Mouse (Mus musculus) lung, postnatal 0 days (tissue): Measurements from ENCODE around the gene Shb. TPM values are rescaled to one million over a fixed set of nuclear protein-coding genes. Genes with fewer than 3 reads are reported as not detected.
"Not testable (repeated sequence)": the region's sequence is repeated elsewhere in the genome, so short reads cannot be mapped to it uniquely, and the experiment has no call there.

Source experiments
- ATAC-seq: fragments of 200-750 bp; cut with Nextera tagmentation; 2 replicates; pipeline ENCODE4 v1.8.0; 2017; ENCODE audit warnings: moderate library complexity
- DNase-seq: peaks from one replicate; pipeline ENCODE4 v3.0.0-alpha.2; 2016; ENCODE audit warnings: low spot score
- H3K27ac ChIP-seq: fragments of 300-500 bp; sonication (generic); 2 replicates; pipeline ENCODE4 v1.5.1; 2014; ENCODE audit warnings: antibody characterized with exemption, mild to moderate bottlenecking, low read length, mixed read lengths
- H3K27me3 ChIP-seq: fragments of 300-500 bp; sonication (generic); replicated peaks from 2 replicates; pipeline ENCODE4 v1.6.1; 2014; ENCODE audit warnings: low read length, mixed read lengths; ENCODE audit not compliant: insufficient read depth
- H3K36me3 ChIP-seq: fragments of 300-500 bp; sonication (generic); 2 replicates; pipeline ENCODE4 v1.6.1; 2014; ENCODE audit warnings: low read length, mixed read lengths; ENCODE audit not compliant: insufficient read depth
- H3K4me1 ChIP-seq: fragments of 300-500 bp; sonication (generic); 2 replicates; pipeline ENCODE4 v1.6.1; 2014; ENCODE audit warnings: antibody characterized with exemption, low read depth, low read length, mixed read lengths; ENCODE audit not compliant: insufficient read depth
- H3K4me2 ChIP-seq: fragments of 300-500 bp; sonication (generic); replicated peaks from 2 replicates; pipeline ENCODE4 v1.6.1; 2014; ENCODE audit warnings: low read depth, mild to moderate bottlenecking, low read length, moderate library complexity, mixed read lengths
- H3K4me3 ChIP-seq: fragments of 300-500 bp; sonication (generic); 2 replicates; pipeline ENCODE4 v1.5.1; 2014; ENCODE audit warnings: low read depth, low read length
- H3K9ac ChIP-seq: fragments of 300-500 bp; sonication (generic); replicated peaks from 2 replicates; pipeline ENCODE4 v1.6.1; 2014; ENCODE audit warnings: low read depth, mild to moderate bottlenecking
- H3K9me3 ChIP-seq: fragments of 300-500 bp; sonication (generic); 2 replicates; pipeline ENCODE4 v1.6.1; 2016; ENCODE audit warnings: low read length, mixed read lengths
- CTCF ChIP-seq: IDR thresholded peaks from 2 replicates; pipeline ENCODE4 v1.5.1; 2016; ENCODE audit warnings: antibody characterized with exemption, mild to moderate bottlenecking
- EP300 ChIP-seq: IDR thresholded peaks from 2 replicates; pipeline ENCODE4 v1.6.1; 2016; ENCODE audit warnings: antibody characterized with exemption, mild to moderate bottlenecking, control low read depth
- WGBS: fragments of 180-500 bp; shearing (Covaris S2); extraction: QIAGEN DNeasy Blood & Tissue Kit; methylation state at CpG from one replicate; pipeline ENCODE4 v1.1.7; 2014; 5-methylcytosine and 5-hydroxymethylcytosine counted together
- polyA plus RNA-seq: library from polyadenylated mRNA; unstranded; fragments of >200 nt; fragmentation: Nextera tagmentation; extraction: Ambion mirVana; gene quantifications from 2 replicates; pipeline ENCODE4 v1.2.1, GENCODE M21; 2015

Gene Shb
- polyA plus RNA-seq, 1 experiment from 2014 or later = 7.1 TPM

DNA sequence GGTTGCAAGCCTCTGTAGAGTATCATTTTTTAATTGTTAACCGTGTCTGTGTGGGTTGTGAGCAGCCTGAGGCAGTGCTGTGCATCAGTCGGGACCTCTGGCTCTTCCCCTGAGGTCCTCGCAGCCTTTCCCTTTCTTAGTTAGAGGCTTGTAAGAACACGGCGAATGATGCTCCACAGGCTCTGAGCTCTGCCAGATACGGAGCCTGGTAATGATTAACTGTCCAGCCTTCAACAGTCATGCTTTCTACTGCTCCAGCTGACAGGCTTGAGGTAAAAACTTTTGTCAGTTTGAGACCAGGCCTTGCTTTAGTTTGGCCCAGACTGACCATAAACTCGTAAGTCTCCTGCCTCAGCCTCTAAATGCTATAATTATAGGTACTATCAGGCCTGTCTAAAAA lies 127.0 kb downstream of the Shb start:
- H3K36me3 ChIP-seq = 0 out of 2 replicates have a peak, but pooled peaks cover 4% of the 10 kb centered on the region
- no peak overlapping the region for H3K27ac ChIP-seq
- no peaks in the 10 kb centered on the region for H3K27me3 ChIP-seq
- H3K4me2 ChIP-seq = no peak overlapping the region
- no peaks in the 10 kb centered on the region for H3K9me3 ChIP-seq
- 59% methylated on average over 7 of the region's 7 CpGs for WGBS
- DNase-seq = no peak
- ATAC-seq = no peak
- TF ChIP-seq EP300 = no peak
- TF ChIP-seq CTCF = no peak
- H3K9ac ChIP-seq = no peak overlapping the region
- 0 out of 2 replicates have a peak, but pooled peaks cover 7% of the 10 kb centered on the region for H3K4me1 ChIP-seq
- no peak overlapping the region for H3K4me3 ChIP-seq

DNA sequence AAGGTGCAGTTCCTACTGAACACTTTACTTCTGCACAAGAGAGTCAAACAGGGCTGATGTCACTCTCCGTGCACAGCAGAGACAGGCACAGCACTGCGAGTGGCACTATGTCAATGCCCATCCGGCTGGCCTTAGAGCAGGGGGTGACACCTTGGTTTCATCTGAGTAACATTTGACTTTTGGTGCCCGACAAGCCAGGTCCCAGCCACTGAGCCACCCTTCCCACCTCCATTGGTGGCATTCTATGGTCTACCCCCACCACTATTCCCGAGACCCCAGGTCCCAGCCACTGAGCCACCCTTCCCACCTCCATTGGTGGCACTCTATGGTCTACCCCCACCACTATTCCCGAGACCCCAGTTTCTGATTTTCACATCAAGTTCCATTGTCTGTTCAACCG lies 128.2 kb downstream of the Shb start:
- 0 out of 2 replicates have a peak, but pooled peaks cover 7% of the 10 kb centered on the region for H3K4me1 ChIP-seq
- H3K4me2 ChIP-seq = no peak overlapping the region
- H3K27ac ChIP-seq = no peak overlapping the region
- H3K36me3 ChIP-seq = peaks cover 11% of the 10 kb centered on the region
- DNase-seq = no peak
- no peaks in the 10 kb centered on the region for H3K9me3 ChIP-seq
- H3K9ac ChIP-seq = no peak overlapping the region
- H3K4me3 ChIP-seq = no peak overlapping the region
- ATAC-seq = no peak
- TF ChIP-seq CTCF (no peak), EP300 (no peak)
- H3K27me3 ChIP-seq = no peaks in the 10 kb centered on the region
- 91% methylated on average over 7 of the region's 7 CpGs for WGBS

GRCm38 (mm10) chr4:45403499-45403878 lies 128.8 kb downstream of the Shb start:
- Histone ChIP-seq H3K27ac (0 out of 2 replicates have a peak overlapping the region, but pooled peaks have one; percentile 4), H3K9me3 (no peaks in the 10 kb centered on the region), H3K36me3 (peaks cover 13% of the 10 kb centered on the region), H3K4me1 (0 out of 2 replicates have a peak, but pooled peaks cover 7% of the 10 kb centered on the region), H3K27me3 (no peaks in the 10 kb centered on the region), H3K4me3 (no peak overlapping the region), H3K4me2 (no peak overlapping the region), H3K9ac (no peak overlapping the region)
- no peak for ATAC-seq
- DNase-seq = peak; percentile 67
- TF ChIP-seq EP300 (no peak), CTCF (no peak)
- WGBS = 59% methylated on average over 7 of the region's 7 CpGs

- WGBS = 45% methylated on average over 7 of the region's 7 CpGs
- Histone ChIP-seq H3K27me3 (no peaks in the 10 kb centered on the region), H3K36me3 (peaks cover 13% of the 10 kb centered on the region), H3K9me3 (no peaks in the 10 kb centered on the region), H3K4me1 (0 out of 2 replicates have a peak, but pooled peaks cover 7% of the 10 kb centered on the region), H3K9ac (no peak overlapping the region), H3K4me2 (no peak overlapping the region), H3K27ac (0 out of 2 replicates have a peak overlapping the region, but pooled peaks have one; percentile 4), H3K4me3 (no peak overlapping the region)
- ATAC-seq (peak; percentile 48), DNase-seq (peak; percentile 53)
- TF ChIP-seq EP300 (no peak), CTCF (no peak)
Measured at GRCm38 (mm10) chr4:45402878-45403498, 129.3 kb downstream of the Shb start.

DNA sequence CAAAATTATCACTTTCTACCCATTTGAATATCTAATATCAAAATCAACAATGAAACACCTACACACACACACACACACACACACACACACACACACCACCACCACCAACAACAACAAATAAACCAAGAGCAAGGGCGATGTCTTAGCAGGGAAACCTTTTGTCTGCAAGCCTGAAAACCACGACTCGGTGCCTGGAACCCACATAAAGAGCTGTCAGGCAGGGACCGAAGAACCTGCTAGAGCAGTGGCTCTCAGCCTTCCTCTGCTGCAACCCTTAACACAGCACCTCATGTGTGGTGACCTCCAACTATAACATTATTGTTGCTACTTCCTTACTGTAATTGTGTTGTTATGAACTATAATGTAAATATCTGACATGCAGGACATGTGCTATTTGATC lies 130.0 kb downstream of the Shb start:
- H3K36me3 ChIP-seq = peaks cover 13% of the 10 kb centered on the region
- no peak overlapping the region for H3K4me2 ChIP-seq
- TF ChIP-seq EP300 (no peak), CTCF (no peak)
- no peak overlapping the region for H3K4me3 ChIP-seq
- H3K9ac ChIP-seq = no peak overlapping the region
- 0 out of 2 replicates have a peak, but pooled peaks cover 7% of the 10 kb centered on the region for H3K4me1 ChIP-seq
- DNase-seq = no peak
- H3K27ac ChIP-seq = no peak overlapping the region
- ATAC-seq = no peak
- WGBS = 70% methylated on average over 4 of the region's 4 CpGs
- H3K27me3 ChIP-seq = no peaks in the 10 kb centered on the region
- no peaks in the 10 kb centered on the region for H3K9me3 ChIP-seq

GRCm38 (mm10) chr4:45399421-45400210 lies 132.7 kb downstream of the Shb start:
- Histone ChIP-seq H3K4me3 (no peak overlapping the region), H3K27me3 (no peaks in the 10 kb centered on the region), H3K27ac (no peak overlapping the region), H3K4me1 (0 out of 2 replicates have a peak, but pooled peaks cover 7% of the 10 kb centered on the region), H3K9me3 (no peaks in the 10 kb centered on the region), H3K36me3 (peaks cover 13% of the 10 kb centered on the region), H3K4me2 (no peak overlapping the region), H3K9ac (no peak overlapping the region)
- 93% methylated on average over 45 of the region's 45 CpGs for WGBS
- no peak for ATAC-seq
- TF ChIP-seq CTCF = no peak
- no peak for TF ChIP-seq EP300
- DNase-seq = no peak

DNA sequence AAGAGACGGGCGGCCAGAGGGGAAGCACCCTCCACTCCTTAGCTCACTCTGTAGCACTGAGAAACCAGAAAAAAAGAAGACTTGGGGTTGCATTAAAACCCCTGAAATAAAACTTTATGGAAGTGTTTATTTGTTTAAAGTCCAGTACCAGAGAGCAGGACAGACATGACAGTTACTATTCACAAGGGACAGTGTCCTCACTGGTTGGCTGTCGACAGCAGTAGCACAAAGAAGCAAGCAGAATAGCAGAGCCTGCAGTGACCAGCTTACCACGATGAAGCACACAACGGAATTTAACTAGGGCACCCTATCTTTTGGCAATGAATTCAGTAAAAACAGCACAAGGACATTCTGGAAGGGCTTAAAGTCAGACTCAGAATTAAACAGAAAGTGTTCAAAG lies 134.0 kb downstream of the Shb start:
- H3K4me2 ChIP-seq, H3K27ac ChIP-seq, H3K4me3 ChIP-seq, H3K36me3 ChIP-seq, H3K4me1 ChIP-seq, DNase-seq, ATAC-seq, H3K27me3 ChIP-seq, H3K9me3 ChIP-seq, H3K9ac ChIP-seq: not testable (repeated sequence)
- WGBS = 79% methylated on average over 5 of the region's 5 CpGs

DNA sequence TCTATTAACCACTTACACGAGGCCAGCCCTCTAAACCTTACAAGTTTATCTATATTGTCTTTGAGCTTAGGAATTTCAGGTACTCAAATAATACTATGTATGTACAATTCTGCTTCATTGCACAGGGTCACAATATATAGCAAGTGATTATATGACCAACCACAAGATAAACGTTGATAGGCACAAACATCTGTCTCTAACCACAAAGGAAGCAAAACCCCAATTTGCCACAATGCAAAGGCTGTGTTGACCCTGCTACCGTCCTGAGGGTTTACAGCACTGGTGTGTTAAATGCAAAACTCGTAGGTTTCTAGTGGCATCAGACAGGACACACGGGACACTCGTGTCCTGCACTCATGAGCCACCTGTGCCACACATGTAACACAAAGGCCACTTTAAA lies 136.1 kb downstream of the Shb start:
- not testable (repeated sequence) for H3K4me3 ChIP-seq, H3K9me3 ChIP-seq, H3K9ac ChIP-seq, H3K36me3 ChIP-seq, DNase-seq, ATAC-seq, H3K4me1 ChIP-seq, H3K27ac ChIP-seq, H3K4me2 ChIP-seq, H3K27me3 ChIP-seq
- 75% methylated on average over 5 of the region's 6 CpGs for WGBS
